Mouse (Mus musculus) thymus, adult 2 months (tissue): ENCODE data around the gene Tpcn1.

Experiments used
- CTCF ChIP-seq: fragments of 200-500 bp; IDR thresholded peaks from 2 replicates; pipeline ENCODE4 v1.5.1; 2012; ENCODE audit warnings: mild to moderate bottlenecking, control low read depth, low read length, moderate library complexity, borderline replicate concordance; ENCODE audit not compliant: control insufficient read depth, poor library complexity, insufficient read depth; ENCODE audit errors: extremely low read depth
- POLR2A ChIP-seq: fragments of 200-500 bp; IDR thresholded peaks from 2 replicates; pipeline ENCODE4 v1.6.1; 2012; ENCODE audit warnings: mild to moderate bottlenecking, low read length, control low read depth, moderate library complexity; ENCODE audit not compliant: control insufficient read depth, poor library complexity, insufficient read depth; ENCODE audit errors: extremely low read depth

DNA sequence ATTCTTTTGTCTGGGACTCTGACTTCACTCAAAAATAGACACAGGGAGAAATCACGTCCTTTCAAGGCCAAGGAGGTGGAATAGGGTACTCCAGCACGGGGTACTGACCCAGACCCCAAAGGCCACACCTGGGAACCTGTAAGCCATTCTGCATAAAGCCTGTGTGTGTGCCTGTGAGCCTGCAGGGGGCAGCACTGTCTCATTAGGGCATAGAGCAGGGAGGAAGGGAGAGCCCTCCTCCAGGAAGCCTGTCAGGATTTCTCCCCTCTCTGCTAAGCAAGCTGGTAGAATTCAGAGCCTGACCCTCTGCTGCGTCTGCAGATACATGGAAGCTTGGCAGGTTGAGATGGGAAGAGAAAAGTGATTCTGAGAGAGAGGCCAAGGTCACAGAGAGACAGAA lies 65.8 kb downstream of the Tpcn1 start:
- TF ChIP-seq POLR2A (no peak), CTCF (peak; percentile 79; the same call in 1 of the 2 replicates)
